Mouse (Mus musculus) myocyte (in vitro differentiated cells): ENCODE results near the gene March6.

Experiments used
- CEBPB ChIP-seq: IDR thresholded peaks from 2 replicates; pipeline ENCODE4 v1.6.1; 2011; ENCODE audit warnings: mild to moderate bottlenecking, moderate library complexity; ENCODE audit not compliant: poor library complexity, insufficient read depth, severe bottlenecking
- E2F4 ChIP-seq: IDR thresholded peaks from one replicate; pipeline ENCODE4 v1.6.1; 2011; ENCODE audit warnings: mild to moderate bottlenecking, control low read depth, moderate library complexity; ENCODE audit not compliant: insufficient read depth
- MAX ChIP-seq: IDR thresholded peaks from one replicate; pipeline ENCODE4 v1.6.1; 2011; ENCODE audit warnings: low read depth, mild to moderate bottlenecking, control low read depth
- MYOD1 ChIP-seq, 3 experiments: IDR thresholded peaks; one replicate each; pipeline ENCODE4 v1.6.1; 2011; ENCODE audit warnings: control low read depth in 2 of 3, low read depth in 2 of 3, mild to moderate bottlenecking in 2 of 3, moderate library complexity in 1 of 3; ENCODE audit not compliant: insufficient read length in 2 of 3, control insufficient read depth in 1 of 3
- MYOG ChIP-seq, 3 experiments: IDR thresholded peaks; one replicate each; pipeline ENCODE4 v1.6.1; 2011; ENCODE audit warnings: control low read depth in 2 of 3, low read depth in 2 of 3, mild to moderate bottlenecking in 2 of 3; ENCODE audit not compliant: insufficient read length in 2 of 3, control insufficient read depth in 1 of 3, insufficient read depth in 1 of 3
- POLR2A ChIP-seq: IDR thresholded peaks from one replicate; pipeline ENCODE4 v1.6.1; 2011; ENCODE audit warnings: low read depth, mild to moderate bottlenecking, control low read depth, moderate library complexity; ENCODE audit not compliant: insufficient read length
- POLR2AphosphoS2 ChIP-seq: IDR thresholded peaks from one replicate; pipeline ENCODE4 v1.6.1; 2011; ENCODE audit warnings: low read depth, control low read depth; ENCODE audit not compliant: insufficient read length
- REST ChIP-seq: IDR thresholded peaks from one replicate; pipeline ENCODE4 v1.6.1; 2011; ENCODE audit warnings: mild to moderate bottlenecking, control low read depth, moderate library complexity; ENCODE audit not compliant: insufficient read depth, insufficient read length
- SRF ChIP-seq: IDR thresholded peaks from one replicate; pipeline ENCODE4 v1.6.1; 2011; ENCODE audit warnings: low read depth; ENCODE audit not compliant: control insufficient read depth, insufficient read length
- TCF12 ChIP-seq: IDR thresholded peaks from one replicate; pipeline ENCODE4 v1.6.1; 2011; ENCODE audit warnings: mild to moderate bottlenecking, control low read depth; ENCODE audit not compliant: poor library complexity, insufficient read depth, severe bottlenecking
- TCF3 ChIP-seq: IDR thresholded peaks from one replicate; pipeline ENCODE4 v1.6.1; 2011; ENCODE audit warnings: low read depth, control low read depth; ENCODE audit not compliant: insufficient read length
- USF1 ChIP-seq: IDR thresholded peaks from one replicate; pipeline ENCODE4 v1.6.1; 2011; ENCODE audit warnings: low read depth, mild to moderate bottlenecking, control low read depth, moderate library complexity

DNA sequence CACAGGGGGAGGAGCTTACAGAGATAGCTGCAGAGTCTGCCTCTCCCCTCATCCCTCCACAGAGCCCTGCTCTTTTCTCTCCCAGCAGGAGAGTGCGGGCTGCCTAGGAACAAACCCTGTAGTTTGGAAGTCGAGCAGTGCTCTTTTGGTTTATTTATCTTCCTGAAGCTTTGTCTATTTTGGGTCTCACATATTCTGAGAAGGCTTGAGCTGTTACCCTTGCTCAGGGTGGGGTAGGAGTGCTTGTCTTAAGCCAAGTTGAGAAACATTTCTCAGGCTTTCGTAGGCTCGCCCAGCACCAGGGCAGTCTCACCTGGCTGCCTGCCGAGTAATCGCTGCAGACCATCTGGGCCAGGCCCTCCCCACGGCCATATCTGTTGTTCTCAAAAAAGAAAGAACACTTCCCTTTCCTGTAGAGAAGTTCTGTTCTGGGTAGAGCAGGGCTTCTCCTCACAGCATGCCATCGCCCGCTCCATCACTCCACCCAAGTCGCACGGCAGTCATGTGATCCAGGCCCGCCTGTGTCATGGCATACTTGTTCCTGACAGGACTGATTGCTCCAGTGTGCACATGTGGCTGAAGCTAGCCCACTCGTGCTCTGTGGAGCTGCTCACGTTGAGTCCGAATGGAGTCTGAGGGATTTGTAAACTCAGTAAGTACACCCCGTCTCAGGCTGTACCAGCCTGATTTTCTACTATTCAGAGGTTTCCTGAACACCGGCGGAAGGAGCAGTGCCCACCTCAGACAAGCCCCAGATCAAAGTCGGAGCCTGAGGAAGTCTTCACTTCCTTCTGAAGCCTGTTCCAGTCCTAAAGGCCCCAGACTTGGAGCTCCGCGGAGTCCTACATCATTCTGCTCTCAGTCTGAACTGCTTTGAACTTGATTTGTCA lies 112.8 kb downstream of the March6 start:
- TF ChIP-seq USF1 (no peak), POLR2A (no peak), POLR2AphosphoS2 (no peak), E2F4 (no peak), MYOD1 (IDR thresholded peaks at IDR 0.05; ENCODE audit: control insufficient read depth in 1 of 3, insufficient read length in 2 of 3, low read depth in 2 of 3) (no peak), CEBPB (no peak), TCF12 (no peak), MYOG (IDR thresholded peaks at IDR 0.05; ENCODE audit: control insufficient read depth in 1 of 3, insufficient read depth in 1 of 3, insufficient read length in 2 of 3, low read depth in 2 of 3) (no peak), TCF3 (no peak), MAX (no peak), SRF (no peak), REST (no peak)
